Mouse (Mus musculus) left cerebral cortex, postnatal 14 days (tissue): ENCODE results near the gene Rtl6. TPM values are rescaled to one million over a fixed set of nuclear protein-coding genes. Genes with fewer than 3 reads are reported as not detected.

ENCODE experiments used
- total RNA-seq, 2 experiments: library from RNA; stranded (reverse); gene quantifications; 2 replicates each; pipeline ENCODE4 v1.2.3; 2021

The Rtl6 gene
- total RNA-seq, 2 experiments from 2014 or later, result 57.5 to 65.8 TPM

Other genes with a start within 250 kb of the Rtl6 start
- gene Parvg, start 233.8 kb downstream of the Rtl6 start, total RNA-seq, result 1 to 10 TPM; 5.9 to 7.8 TPM
- gene Shisal1, start 110.7 kb downstream of the Rtl6 start, total RNA-seq, result 10 to 100 TPM; 45.8 to 57.1 TPM
- gene Prr5, start 111.8 kb upstream of the Rtl6 start, total RNA-seq, result 10 to 100 TPM; 11.9 to 13.7 TPM
- under 1 TPM in 1 of 2 experiments, not detected in 1; 0.40 TPM for gene Arhgap8, start 162.2 kb upstream of the Rtl6 start, total RNA-seq